Mouse (Mus musculus) kidney, postnatal 25 days (tissue): ENCODE results near the gene Pdzrn4.
A peak's percentile ranks its signal among the peaks of the same experiment; 100 is the strongest.

Experiments used
- DNase-seq, 2 experiments: peaks; one replicate each; pipeline ENCODE4 v3.0.0; 2021; ENCODE audit warnings: mixed read lengths in 2 of 2

The Pdzrn4 gene

GRCm38 (mm10) chr15:92502797-92503196, 106.1 kb downstream of the Pdzrn4 start:
- no peak for DNase-seq

DNA sequence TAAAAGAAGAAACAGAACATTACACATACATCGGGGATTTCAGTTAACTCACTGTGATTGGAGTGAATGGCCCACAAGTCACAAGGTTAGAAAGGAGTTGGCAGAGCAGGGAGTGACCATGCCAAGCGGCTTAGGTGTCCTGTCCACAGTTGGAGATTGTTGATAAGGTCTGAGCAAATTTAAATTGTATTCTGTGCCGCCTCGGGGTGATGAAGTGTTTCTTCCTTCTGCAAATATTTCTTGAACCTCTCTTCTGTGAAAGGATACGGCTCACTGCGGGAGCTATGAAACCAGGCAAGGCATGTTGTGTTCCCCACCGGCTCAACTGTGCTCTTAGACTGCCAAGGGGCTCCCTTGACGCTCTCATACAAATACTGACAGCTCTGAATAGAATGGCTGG, 112.7 kb downstream of the Pdzrn4 start:
- DNase-seq = no peak

GRCm38 (mm10) chr15:92515651-92516050, 119.0 kb downstream of the Pdzrn4 start:
- DNase-seq = no peak

GRCm38 (mm10) chr15:92520677-92521225, 124.1 kb downstream of the Pdzrn4 start:
- no peak for DNase-seq

GRCm38 (mm10) chr15:92521686-92522085, 125.0 kb downstream of the Pdzrn4 start:
- DNase-seq = no peak

DNA sequence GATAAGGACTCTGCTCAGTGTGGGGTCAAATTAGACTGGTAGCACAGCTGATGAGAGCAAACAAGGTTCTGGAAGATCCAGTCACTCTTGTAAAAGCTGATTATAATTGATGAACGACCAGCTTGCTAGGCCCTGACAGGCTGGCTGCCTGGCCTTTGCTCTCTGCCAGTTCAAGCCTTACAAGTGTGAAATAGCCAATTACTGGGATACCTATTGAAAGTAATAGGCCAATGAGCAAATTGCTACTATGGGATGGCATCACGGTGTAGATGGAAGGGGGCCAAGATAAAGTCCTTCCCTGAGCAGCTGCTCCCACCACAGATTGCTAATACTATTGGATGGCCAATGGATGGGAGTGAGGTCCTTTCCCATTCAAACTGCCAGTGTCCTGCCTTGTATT, 128.2 kb downstream of the Pdzrn4 start:
- no peak for DNase-seq

GRCm38 (mm10) chr15:92525416-92525815, 128.7 kb downstream of the Pdzrn4 start:
- no peak for DNase-seq

- peak in 1 of 2 experiments; percentile 41 for DNase-seq
Measured at GRCm38 (mm10) chr15:92526731-92527130, 130.1 kb downstream of the Pdzrn4 start.

GRCm38 (mm10) chr15:92543252-92543651, 146.6 kb downstream of the Pdzrn4 start:
- DNase-seq = no peak

GRCm38 (mm10) chr15:92547294-92547911, 150.7 kb downstream of the Pdzrn4 start:
- DNase-seq = peak; percentile 9 to 33

GRCm38 (mm10) chr15:92555012-92555574, 158.4 kb downstream of the Pdzrn4 start:
- no peak for DNase-seq

DNA sequence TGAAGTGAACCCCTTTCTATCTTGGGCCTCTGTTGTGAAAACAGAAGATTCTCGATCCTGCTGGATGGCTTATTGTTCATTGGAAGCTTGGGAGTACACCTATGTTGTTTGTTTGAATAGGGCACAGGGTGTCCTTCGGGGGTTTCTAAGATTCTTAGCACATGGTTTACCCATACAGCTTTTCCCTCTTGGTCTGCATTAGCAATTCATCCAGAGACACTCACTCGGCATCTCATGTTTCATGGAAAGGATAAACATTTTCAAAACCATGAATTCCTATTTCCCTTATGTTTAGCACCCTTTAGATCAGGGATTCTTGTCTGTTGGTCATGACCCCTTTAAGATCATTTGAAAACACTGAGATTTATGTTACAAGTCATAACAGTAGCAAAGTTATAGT, 159.0 kb downstream of the Pdzrn4 start:
- no peak for DNase-seq

DNA sequence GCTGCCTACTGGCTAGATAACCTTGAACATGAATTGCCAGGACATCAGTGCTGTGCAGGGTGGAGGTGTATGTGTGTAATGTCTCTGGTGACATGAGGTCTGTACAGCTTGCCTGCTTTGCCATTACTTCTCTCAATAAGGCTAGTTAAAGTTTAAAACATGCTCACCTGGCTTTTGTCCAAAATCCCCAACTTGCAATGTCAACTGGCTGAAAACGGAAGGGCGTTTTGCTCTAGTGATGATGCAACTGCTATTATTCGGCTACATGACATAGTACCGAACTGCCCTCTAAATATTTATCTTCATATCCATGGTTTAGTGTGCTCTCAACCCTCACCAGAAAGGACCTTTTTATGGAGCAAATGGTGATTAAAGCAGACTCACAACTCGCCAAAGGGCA, 161.9 kb downstream of the Pdzrn4 start:
- peak; percentile 36 to 37 for DNase-seq

- DNase-seq = no peak
Measured at GRCm38 (mm10) chr15:92562149-92562548, 165.5 kb downstream of the Pdzrn4 start.

GRCm38 (mm10) chr15:92563576-92563975, 166.9 kb downstream of the Pdzrn4 start:
- DNase-seq = no peak

DNA sequence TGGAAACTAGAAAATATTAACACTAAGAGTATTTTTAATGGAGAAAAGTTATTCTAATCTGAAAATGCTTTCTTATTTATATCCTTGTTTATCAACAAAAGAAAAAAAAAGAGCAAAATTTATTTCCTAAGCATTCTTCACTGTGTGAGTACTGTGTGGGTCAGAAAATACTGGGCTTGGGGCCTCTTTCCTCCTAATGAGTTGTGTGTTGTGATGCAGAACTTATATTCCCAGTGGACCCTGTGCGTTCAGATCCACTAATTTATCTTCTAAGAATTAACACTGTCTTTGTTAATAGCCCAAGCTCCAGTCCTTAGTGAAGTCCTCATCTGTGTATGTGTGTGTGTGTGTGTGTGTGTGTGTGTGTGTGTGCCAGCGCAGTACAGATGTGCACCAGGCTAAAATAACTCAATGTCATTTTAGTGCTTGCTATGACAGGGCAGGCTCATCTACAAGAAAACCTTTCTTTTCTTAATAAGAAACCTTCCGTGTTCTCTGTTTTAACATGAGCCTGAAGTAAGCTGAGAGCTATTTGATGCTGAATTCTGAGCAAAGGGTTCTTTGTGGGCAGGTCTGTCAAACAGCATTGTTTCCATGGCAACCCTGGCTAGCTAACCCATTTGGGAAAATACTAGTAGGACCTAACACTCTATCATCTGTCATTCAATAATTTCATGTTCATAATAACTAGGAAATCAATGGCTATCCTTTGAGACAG, 174.0 kb downstream of the Pdzrn4 start:
- no peak for DNase-seq

GRCm38 (mm10) chr15:92571244-92571539, 174.5 kb downstream of the Pdzrn4 start:
- DNase-seq = no peak

GRCm38 (mm10) chr15:92577476-92577875, 180.8 kb downstream of the Pdzrn4 start:
- no peak for DNase-seq

- no peak for DNase-seq
Measured at GRCm38 (mm10) chr15:92580217-92580616, 183.5 kb downstream of the Pdzrn4 start.

- no peak for DNase-seq
Measured at GRCm38 (mm10) chr15:92580742-92581383, 184.2 kb downstream of the Pdzrn4 start.

DNA sequence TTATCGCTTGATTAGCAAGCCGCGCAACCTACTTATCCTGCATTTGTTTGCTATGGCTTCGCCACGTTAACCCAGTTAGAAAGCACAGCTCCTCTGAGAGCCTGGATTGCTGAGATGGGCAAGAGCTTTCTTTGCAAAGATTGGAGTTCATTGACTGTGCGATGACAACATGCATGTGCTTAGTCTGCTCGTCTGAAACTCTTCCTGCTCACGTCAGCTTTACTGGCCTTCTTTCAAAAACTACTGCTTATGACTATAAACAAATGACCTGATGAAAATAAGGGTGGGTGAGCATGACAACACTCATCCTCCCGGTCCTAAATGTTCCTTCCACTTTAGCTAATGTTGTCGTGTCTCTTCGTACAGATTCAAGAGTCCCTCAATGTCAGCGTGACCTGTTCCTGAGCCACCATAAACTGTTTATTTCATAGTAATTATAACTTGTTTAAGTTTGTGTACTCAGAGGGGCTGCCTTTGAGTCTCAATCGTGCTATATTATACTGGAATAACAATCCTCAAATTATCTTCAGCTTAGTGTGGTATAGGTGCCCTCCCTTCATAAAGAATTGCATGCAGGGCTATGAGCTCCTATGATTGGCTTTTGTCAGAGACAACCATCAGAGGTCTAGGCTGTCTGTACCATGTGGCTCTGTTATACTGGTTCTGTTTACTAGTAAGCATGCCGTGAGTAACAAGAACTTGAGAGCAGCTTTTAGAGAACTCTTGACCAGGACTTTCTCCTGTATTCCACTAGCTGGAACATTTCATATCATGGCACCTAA, 187.9 kb downstream of the Pdzrn4 start:
- DNase-seq = no peak

- DNase-seq = no peak
Measured at GRCm38 (mm10) chr15:92587431-92587830, 190.8 kb downstream of the Pdzrn4 start.

DNA sequence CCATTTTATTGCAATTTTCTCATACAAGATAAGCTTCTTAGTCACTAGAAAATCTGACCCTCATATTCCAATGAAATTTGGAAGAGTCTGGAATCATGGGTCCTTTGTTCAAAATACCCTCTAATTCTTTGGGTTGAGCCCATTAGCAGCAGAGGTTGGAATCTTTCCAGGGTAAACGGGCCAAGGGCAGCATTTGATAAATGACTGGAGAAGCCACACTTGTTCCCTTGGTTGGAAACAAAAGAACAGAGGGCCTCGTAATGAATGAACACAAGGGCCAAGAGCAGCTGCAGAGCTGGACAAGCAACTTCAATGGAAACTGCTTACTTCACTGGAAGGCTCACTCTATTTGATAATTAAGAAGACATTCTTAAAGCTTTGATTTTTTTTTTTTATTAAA, 198.0 kb downstream of the Pdzrn4 start:
- DNase-seq = no peak
